Mouse (Mus musculus) lung, embryonic 14.5 days (tissue): ENCODE measurements around the gene Inpp4a. TPM values are rescaled to one million over a fixed set of nuclear protein-coding genes. Genes with fewer than 3 reads are reported as not detected.

ENCODE experiments used
- ATAC-seq: fragments of 200-750 bp; cut with Nextera tagmentation; 2 replicates; pipeline ENCODE4 v1.8.0; 2017; ENCODE audit warnings: mild to moderate bottlenecking, moderate TSS enrichment, moderate library complexity; ENCODE audit not compliant: insufficient read depth
- DNase-seq: peaks from one replicate; pipeline ENCODE4 v3.0.0-alpha.2; 2015
- H3K27ac ChIP-seq: fragments of 300-500 bp; sonication (generic); 2 replicates; pipeline ENCODE4 v1.5.1; 2014; ENCODE audit warnings: low read depth, mild to moderate bottlenecking, moderate library complexity
- H3K27me3 ChIP-seq: fragments of 300-500 bp; sonication (generic); 2 replicates; pipeline ENCODE4 v1.6.1; 2014; ENCODE audit warnings: low read length, control low read depth; ENCODE audit not compliant: insufficient read depth
- H3K36me3 ChIP-seq: fragments of 300-500 bp; sonication (generic); 2 replicates; pipeline ENCODE4 v1.6.1; 2014; ENCODE audit warnings: control low read depth; ENCODE audit not compliant: insufficient read depth
- H3K4me1 ChIP-seq: fragments of 300-500 bp; sonication (generic); 2 replicates; pipeline ENCODE4 v1.6.1; 2014; ENCODE audit warnings: antibody characterized with exemption, control low read depth; ENCODE audit not compliant: insufficient read depth
- H3K4me2 ChIP-seq: fragments of 300-500 bp; sonication (generic); 2 replicates; pipeline ENCODE4 v1.6.1; 2014; ENCODE audit warnings: mild to moderate bottlenecking
- H3K4me3 ChIP-seq: fragments of 300-500 bp; sonication (generic); 2 replicates; pipeline ENCODE4 v1.5.1; 2014; ENCODE audit warnings: low read depth, low read length
- H3K9ac ChIP-seq: fragments of 300-500 bp; sonication (generic); 2 replicates; pipeline ENCODE4 v1.6.1; 2014
- H3K9me3 ChIP-seq: fragments of 300-500 bp; sonication (generic); 2 replicates; pipeline ENCODE4 v1.6.1; 2016; ENCODE audit warnings: low read depth, low read length, control low read depth
- CTCF ChIP-seq: IDR thresholded peaks from 2 replicates; pipeline ENCODE4 v1.5.1; 2016; ENCODE audit warnings: antibody characterized with exemption, low read depth
- WGBS: fragments of 180-500 bp; shearing (Covaris S2); extraction: QIAGEN DNeasy Blood & Tissue Kit; methylation state at CpG from one replicate; pipeline ENCODE4 v1.1.7; 2014; 5-methylcytosine and 5-hydroxymethylcytosine counted together
- polyA plus RNA-seq: library from polyadenylated mRNA; unstranded; fragments of >200 nt; fragmentation: Nextera tagmentation; extraction: Ambion mirVana; gene quantifications from 2 replicates; pipeline ENCODE4 v1.2.1, GENCODE M21; 2014

Gene Inpp4a
- polyA plus RNA-seq, 1 experiment from 2014 or later, result 11.1 TPM

DNA sequence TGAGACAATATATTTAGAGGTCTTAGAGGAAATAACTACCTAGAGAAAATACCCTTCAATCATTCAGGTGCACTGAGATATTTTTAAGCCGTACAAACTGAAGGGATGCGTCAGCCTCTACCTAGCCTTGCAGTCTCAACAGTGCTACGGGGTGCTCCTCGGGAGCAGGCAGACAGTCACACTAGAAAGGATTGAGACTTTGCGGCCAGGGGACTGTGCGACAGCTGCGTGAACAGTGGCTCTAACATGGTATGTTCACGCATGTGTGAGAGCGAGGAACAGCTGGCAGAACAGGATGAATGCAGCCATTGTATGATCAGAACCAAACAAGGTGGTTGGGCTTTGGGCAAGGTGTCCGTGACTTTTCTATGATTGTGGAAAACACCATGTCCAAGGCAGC, 63.1 kb downstream of the Inpp4a start:
- no peak overlapping the region for H3K27ac ChIP-seq
- no peaks in the 10 kb centered on the region for H3K9me3 ChIP-seq
- H3K36me3 ChIP-seq, result peaks cover under 1% of the 10 kb centered on the region; the same call in 1 of the 2 replicates
- no peaks in the 10 kb centered on the region for H3K4me1 ChIP-seq
- no peaks in the 10 kb centered on the region for H3K27me3 ChIP-seq
- 91% methylated on average over 10 of the region's 10 CpGs for WGBS
- H3K4me3 ChIP-seq, result no peak overlapping the region
- no peak overlapping the region for H3K9ac ChIP-seq
- no peak for DNase-seq
- TF ChIP-seq CTCF, result no peak
- H3K4me2 ChIP-seq, result no peak overlapping the region
- no peak for ATAC-seq

DNA sequence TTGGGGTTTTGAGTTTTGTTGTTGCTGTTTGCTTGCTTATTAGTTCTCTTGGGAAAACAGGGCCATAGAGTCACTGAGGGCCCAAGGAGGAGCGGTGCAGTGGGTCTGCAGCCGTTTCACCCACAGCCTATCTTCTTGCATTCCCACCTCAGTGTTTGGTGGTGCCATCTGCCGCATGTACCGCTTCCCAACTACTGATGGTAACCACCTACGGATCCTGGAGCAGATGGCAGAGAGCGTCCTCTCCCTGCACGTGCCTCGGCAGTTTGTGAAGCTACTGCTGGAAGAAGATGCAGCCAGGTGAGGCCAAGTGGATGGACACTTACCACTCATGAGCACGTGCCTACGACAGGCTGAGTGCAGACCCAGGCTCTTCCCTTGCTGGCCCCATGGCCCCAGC, 68.5 kb downstream of the Inpp4a start:
- Histone ChIP-seq H3K27me3 (no peaks in the 10 kb centered on the region), H3K27ac (no peak overlapping the region), H3K36me3 (no peaks in the 10 kb centered on the region; the same call in 1 of the 2 replicates), H3K9ac (no peak overlapping the region), H3K9me3 (no peaks in the 10 kb centered on the region), H3K4me3 (no peak overlapping the region), H3K4me2 (no peak overlapping the region), H3K4me1 (no peaks in the 10 kb centered on the region)
- WGBS, result 94% methylated on average over 10 of the region's 10 CpGs
- no peak for TF ChIP-seq CTCF
- ATAC-seq (no peak), DNase-seq (no peak)

DNA sequence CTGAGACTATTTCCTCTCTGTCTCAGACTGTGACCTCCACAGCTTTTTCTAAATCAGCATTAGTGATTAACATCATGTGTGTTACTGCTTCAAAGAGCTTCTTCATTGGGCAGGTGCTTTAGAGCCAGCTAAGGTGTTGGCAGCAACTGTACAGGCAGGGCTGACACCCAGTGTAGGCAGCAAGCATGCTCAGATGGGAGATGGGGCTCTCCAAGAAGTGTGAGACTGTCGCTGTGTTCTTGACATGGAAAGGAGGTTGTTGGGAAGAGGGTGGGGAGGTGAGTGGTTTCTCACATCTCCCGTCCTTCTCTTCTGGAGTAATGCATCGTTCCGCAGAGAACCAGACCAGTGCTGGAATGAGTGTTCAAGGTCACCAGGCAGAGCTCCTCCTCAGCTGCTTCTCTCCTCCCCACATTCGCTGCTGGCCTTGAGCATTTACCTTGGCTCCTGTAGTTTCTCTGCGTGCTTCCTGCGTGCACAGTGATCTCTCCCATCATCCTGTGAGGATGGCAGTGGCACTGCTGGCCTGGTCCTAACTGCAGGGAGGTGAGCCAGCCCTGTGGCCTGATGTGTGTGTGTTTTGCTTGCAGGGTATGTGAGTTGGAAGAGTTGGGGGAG, 69.2 kb downstream of the Inpp4a start:
- Histone ChIP-seq H3K27me3 (no peaks in the 10 kb centered on the region), H3K27ac (no peak overlapping the region), H3K4me1 (no peaks in the 10 kb centered on the region), H3K36me3 (no peaks in the 10 kb centered on the region; the same call in 1 of the 2 replicates), H3K4me2 (no peak overlapping the region), H3K4me3 (no peak overlapping the region), H3K9ac (no peak overlapping the region), H3K9me3 (no peaks in the 10 kb centered on the region)
- WGBS, result 83% methylated on average over 7 of the region's 7 CpGs
- no peak for ATAC-seq
- DNase-seq, result no peak
- TF ChIP-seq CTCF, result no peak

GRCm38 (mm10) chr1:37376177-37376576, 76.5 kb downstream of the Inpp4a start:
- 92% methylated on average over 8 of the region's 8 CpGs for WGBS
- DNase-seq, result no peak
- no peak for TF ChIP-seq CTCF
- no peak for ATAC-seq
- H3K27me3 ChIP-seq, result no peaks in the 10 kb centered on the region
- H3K36me3 ChIP-seq, result 0 out of 2 replicates have a peak, but pooled peaks cover 3% of the 10 kb centered on the region
- H3K9me3 ChIP-seq, result no peaks in the 10 kb centered on the region
- no peak overlapping the region for H3K4me3 ChIP-seq
- H3K9ac ChIP-seq, result no peak overlapping the region
- no peak overlapping the region for H3K27ac ChIP-seq
- H3K4me2 ChIP-seq, result no peak overlapping the region
- no peaks in the 10 kb centered on the region for H3K4me1 ChIP-seq

DNA sequence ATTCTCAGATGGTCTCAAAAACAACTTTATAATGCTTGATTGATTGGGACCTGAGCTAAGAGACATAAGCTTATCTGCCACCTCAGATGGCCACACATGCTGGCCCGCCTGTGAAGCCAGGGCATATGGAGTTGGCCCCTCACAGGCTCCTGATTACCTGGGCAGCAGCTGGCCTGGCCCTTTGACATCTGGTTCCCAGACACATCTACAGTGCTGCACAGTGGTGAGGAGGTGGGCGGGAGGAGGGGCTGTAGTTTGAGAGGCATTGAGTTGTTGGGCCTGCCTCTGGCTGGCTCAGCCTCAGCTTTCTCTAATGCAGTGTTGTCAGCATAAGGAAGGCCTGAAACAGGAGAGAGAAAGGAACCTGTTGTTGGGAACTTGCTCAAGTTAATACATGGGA, 77.1 kb downstream of the Inpp4a start:
- no peaks in the 10 kb centered on the region for H3K27me3 ChIP-seq
- WGBS, result 67% methylated on average over 2 of the region's 2 CpGs
- 0 out of 2 replicates have a peak, but pooled peaks cover 3% of the 10 kb centered on the region for H3K36me3 ChIP-seq
- TF ChIP-seq CTCF, result no peak
- H3K9me3 ChIP-seq, result no peaks in the 10 kb centered on the region
- ATAC-seq (no peak), DNase-seq (no peak)
- no peaks in the 10 kb centered on the region for H3K4me1 ChIP-seq
- no peak overlapping the region for H3K4me3 ChIP-seq
- H3K4me2 ChIP-seq, result no peak overlapping the region
- no peak overlapping the region for H3K27ac ChIP-seq
- no peak overlapping the region for H3K9ac ChIP-seq

DNA sequence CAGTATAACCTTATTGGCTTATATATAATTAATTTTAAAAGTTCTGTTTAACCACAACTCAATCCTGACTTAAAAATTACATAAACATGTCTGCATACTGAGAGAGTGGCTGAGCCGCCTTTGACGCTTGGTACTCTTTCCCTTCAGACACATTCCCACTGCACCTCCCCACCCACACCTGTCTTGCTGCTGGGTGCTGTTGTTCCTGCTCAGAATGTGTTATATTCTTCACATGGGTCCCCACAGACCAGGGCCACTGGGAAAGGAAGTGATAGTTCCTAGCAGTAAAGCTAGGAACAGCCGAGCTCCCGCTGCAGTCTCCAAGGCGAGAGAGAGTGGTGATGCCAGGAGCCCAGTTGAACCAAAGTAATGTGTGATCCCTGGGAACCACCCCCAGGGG, 78.4 kb downstream of the Inpp4a start:
- no peaks in the 10 kb centered on the region for H3K4me1 ChIP-seq
- 84% methylated on average over 5 of the region's 5 CpGs for WGBS
- no peak overlapping the region for H3K27ac ChIP-seq

DNA sequence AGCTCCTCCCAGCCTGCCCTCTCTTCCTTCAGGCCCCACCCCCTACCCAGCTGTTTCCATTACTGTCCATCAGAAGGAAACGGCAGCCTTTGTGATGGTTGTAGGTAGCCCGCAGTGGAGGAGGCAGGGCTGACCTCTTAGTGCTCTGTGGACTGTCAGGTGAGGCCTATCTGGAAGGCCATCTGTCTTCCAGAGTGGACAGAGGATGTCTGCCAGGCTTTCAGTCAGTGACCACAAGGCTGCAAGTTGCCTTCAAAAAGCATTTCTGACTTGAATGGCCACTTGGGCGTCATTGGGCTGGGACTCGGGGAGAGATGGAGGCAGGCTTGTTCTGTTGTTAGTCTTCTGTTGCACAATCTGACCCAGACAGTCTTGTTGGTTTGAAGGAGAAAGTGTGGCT, 79.9 kb downstream of the Inpp4a start:
- Histone ChIP-seq H3K36me3 (0 out of 2 replicates have a peak, but pooled peaks cover 10% of the 10 kb centered on the region), H3K4me1 (no peaks in the 10 kb centered on the region), H3K4me3 (no peak overlapping the region), H3K27me3 (no peaks in the 10 kb centered on the region), H3K4me2 (no peak overlapping the region), H3K9me3 (no peaks in the 10 kb centered on the region), H3K27ac (no peak overlapping the region), H3K9ac (no peak overlapping the region)
- 44% methylated on average over 4 of the region's 4 CpGs for WGBS
- peak; percentile 24; the same call in 1 of the 2 replicates for ATAC-seq
- TF ChIP-seq CTCF, result no peak
- DNase-seq, result no peak

More for the DNA sequence above, 78.4 kb downstream of the Inpp4a start:
- H3K9me3 ChIP-seq, result no peaks in the 10 kb centered on the region
- no peak overlapping the region for H3K4me2 ChIP-seq
- H3K36me3 ChIP-seq, result 0 out of 2 replicates have a peak, but pooled peaks cover 4% of the 10 kb centered on the region
- no peaks in the 10 kb centered on the region for H3K27me3 ChIP-seq
- no peak for TF ChIP-seq CTCF
- ATAC-seq (no peak), DNase-seq (no peak)
- H3K4me3 ChIP-seq, result no peak overlapping the region
- H3K9ac ChIP-seq, result no peak overlapping the region

DNA sequence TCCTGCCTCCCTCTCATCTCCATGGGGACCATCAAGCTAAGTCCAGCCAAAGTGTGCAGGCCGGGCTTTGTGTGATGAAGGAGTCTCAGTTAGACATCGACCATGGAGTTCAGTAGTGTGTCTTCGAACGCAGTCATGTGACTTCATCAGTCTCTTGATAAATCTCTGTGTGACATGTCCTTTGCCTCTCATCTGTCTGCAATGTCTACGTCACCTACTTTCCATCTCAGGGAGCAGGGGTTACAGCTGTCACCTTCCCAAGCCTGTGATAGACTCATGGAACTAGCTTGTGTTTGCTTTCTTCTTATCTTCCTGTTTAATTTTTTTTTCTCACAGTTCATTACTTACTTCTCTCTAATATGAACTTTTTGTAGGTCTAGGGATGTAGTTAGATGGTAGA, 81.2 kb downstream of the Inpp4a start:
- Histone ChIP-seq H3K9me3 (no peaks in the 10 kb centered on the region), H3K4me3 (no peak overlapping the region), H3K9ac (no peak overlapping the region), H3K27ac (no peak overlapping the region), H3K36me3 (0 out of 2 replicates have a peak, but pooled peaks cover 10% of the 10 kb centered on the region), H3K27me3 (no peaks in the 10 kb centered on the region), H3K4me1 (no peaks in the 10 kb centered on the region), H3K4me2 (no peak overlapping the region)
- WGBS, result 42% methylated on average over 5 of the region's 5 CpGs
- DNase-seq, result peak; percentile 38
- ATAC-seq, result peak; percentile 78; the same call in 1 of the 2 replicates
- TF ChIP-seq CTCF, result no peak
